Mouse (Mus musculus): Measurements from ENCODE around the gene Gpank1. TPM values are rescaled to one million over a fixed set of nuclear protein-coding genes. Genes with fewer than 3 reads are reported as not detected.

The Gpank1 gene
- polyA plus RNA-seq (2012): 73.8 and 84.9 TPM in 2 replicates

DNA sequence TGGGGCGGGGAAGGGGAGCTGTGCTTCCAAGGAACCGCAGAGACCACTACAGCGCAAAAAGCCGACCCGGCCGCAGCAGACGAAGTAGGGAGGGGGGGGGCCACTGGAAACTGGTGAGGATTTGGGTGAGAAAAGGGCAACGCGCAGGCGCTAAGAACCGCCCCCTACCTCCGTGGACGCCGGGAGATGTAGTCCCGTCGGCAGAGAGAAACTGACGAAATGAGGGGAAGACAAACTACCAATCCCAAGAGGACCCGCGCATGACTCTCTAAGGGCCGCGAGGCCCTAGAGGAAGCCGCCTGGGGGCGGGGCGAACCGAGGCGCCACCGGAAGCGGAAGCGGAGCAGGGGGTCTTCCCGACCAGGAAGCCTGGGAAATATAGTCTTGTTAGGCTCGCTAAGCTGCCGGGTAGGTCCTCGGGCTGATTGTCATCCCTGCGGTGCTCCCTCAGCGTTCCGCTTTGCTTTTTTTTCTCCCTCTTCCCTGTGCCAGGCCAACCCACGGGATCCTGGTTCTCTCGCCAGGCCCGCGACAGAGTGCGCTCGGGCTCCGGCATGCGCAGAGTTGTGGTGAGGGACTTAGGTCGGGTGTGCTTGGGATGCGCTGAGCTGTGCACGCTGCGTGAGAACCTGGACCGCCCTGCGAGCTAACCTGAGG lies at the start of gene Gpank1:
Gpank1 (plus strand) TSS at position 313 of the 657 bp plus-strand sequence.

DNA sequence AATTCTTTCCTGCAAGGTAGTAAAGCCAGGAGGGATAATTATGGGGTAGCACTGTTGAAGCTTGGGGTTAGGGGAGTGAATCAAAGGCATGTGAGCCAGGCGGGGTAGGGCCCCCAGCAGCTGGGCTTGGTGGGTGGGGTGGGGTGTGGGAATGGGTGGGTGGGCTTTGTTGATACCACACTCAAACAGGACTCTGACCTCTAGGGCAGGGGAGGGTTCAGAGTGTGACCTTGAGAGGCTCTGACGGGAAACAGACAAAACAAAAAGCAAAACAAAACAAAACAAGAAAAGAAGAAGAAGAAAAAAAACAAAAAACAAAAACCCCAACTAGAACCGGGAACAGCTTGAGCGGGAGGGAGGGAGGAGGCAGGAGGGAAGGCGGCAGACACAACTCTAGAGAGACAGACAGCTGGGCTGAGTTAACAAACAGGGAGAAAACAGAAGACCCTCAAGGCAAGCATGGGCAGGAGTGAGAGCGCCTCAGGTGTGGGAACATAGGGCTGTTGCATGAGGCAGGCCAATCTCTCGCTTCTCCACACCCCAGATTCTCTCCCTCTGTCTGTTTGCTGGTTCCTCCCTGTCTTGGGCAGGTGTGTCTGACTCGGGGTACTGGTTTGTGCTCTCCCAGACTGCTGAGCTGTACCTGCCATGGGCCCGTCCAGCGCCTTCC lies 44.6 kb upstream of the Gpank1 start, which contains the start of gene Ly6g6e:
Ly6g6e (plus strand) TSS at position 396 of the 670 bp plus-strand sequence.

DNA sequence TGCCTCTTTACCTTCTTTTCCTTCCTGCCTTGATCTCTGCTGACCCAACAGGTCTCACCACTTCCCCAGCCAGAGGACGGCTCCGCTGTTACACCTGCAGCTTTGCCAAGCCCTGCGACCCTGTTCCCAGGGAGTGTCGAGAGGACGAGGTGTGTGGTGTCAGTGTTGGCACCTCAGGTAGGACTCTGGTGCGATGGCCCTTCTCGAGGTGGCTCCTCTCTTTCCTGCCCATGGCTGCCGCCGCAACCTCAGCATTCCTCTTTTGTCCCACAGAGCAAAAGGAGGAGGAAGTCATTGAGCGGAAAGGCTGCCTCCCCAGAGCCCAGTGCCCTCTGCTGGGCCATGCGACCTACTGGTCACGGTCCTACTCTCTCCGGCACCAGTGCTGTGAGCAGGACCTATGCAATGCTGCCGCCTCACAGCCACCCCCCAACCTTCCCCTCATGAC lies 43.4 kb upstream of the Gpank1 start, which contains the start of gene Ly6g6d:
Ly6g6d (minus strand) TSS at position 280 of the 448 bp plus-strand sequence.

DNA sequence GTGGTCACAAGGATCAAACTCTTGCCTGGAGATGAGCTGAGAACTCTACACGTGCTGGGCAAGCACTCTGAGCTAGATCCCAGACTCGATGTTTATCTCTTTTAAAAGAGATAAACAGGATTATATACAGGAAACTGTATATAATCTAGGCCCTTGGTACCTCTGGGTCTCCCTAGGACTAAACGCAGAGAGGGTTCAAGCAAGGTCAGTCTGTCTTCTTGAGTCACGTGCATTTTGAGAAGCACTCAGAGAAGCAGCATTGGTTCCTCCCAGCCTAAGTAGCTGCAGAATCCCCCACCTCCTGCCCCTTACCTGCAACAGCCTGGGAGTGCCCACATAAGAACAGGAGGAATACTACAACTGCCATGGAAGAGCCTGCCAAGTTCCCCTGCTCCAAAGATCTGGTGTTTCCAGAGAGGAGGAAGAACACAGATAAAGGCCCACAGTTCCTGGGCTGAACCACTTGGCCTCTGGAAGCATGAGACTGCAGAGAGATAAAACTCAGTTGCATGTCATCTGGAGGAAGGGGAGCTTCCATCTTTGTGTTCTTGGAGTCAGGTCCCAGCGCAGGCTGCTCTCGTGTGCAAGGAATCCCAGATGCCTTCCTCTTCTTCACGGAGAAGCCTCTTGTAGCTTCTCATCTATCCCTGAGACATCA lies 35.9 kb upstream of the Gpank1 start, which contains the start of gene Ly6g6f:
Ly6g6f (minus strand) TSS at position 403 of the 658 bp plus-strand sequence.

DNA sequence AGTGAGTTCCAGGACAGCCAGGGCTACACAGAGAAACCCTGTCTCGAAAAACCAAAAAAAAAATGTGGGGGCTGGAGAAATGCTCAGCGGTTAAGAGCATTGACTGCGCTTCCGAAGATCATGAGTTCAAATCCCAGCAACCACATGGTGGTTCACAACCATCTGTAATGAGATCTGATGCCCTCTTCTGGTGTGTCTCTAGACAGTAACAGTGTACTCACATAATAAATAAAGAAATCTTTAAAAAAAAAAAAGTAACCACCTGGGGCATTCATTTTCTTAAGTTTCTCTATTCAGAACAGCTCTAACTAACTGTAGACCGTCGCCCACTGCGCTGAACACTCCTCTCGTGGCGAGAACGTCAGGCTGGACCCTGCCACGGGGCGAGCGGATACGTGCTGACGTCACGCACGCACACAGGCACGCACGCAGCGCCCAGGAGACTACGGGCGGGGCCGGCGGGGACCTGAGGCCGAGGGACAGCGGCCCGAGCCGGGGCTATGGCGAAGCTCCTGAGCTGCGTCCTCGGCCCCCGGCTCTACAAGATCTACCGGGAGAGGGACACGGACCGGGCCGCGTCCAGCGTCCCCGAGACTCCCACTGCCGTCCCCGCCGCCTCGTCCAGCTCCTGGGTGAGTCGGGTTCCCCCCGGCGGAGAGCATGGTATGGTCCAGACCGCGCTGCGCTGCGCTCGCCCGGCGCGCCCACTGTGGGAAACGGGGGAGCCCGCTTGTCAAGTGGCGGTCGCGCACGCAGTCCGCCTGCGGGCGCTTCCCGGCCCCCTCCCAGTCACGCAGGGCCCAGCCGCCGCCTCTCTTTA lies 32.2 kb upstream of the Gpank1 start, which contains the start of gene Abhd16a:
Abhd16a (plus strand) TSS at position 439 of the 820 bp plus-strand sequence.

DNA sequence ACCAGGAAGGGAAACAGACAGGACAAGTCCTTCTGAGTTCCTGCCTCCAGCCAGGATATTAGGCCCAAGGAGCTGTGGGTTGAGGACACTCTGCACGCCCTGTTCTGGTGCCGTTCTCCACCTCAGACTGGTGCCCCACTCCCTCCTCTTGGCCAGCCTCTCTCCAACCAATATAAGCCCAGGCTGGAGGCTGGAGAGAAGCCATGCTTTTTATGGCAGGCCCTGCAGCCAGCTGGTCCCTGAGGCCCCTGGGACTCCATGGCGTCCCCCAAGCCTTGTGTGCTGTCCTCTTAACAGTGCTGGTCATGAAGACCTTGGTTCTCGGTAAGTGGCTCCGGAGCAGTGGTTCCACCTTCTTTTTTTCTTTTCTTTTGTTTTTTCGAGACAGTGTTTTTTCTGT lies 13.2 kb upstream of the Gpank1 start, which contains the start of gene Ly6g5c:
Ly6g5c (plus strand) TSS at position 183 of the 400 bp plus-strand sequence.

DNA sequence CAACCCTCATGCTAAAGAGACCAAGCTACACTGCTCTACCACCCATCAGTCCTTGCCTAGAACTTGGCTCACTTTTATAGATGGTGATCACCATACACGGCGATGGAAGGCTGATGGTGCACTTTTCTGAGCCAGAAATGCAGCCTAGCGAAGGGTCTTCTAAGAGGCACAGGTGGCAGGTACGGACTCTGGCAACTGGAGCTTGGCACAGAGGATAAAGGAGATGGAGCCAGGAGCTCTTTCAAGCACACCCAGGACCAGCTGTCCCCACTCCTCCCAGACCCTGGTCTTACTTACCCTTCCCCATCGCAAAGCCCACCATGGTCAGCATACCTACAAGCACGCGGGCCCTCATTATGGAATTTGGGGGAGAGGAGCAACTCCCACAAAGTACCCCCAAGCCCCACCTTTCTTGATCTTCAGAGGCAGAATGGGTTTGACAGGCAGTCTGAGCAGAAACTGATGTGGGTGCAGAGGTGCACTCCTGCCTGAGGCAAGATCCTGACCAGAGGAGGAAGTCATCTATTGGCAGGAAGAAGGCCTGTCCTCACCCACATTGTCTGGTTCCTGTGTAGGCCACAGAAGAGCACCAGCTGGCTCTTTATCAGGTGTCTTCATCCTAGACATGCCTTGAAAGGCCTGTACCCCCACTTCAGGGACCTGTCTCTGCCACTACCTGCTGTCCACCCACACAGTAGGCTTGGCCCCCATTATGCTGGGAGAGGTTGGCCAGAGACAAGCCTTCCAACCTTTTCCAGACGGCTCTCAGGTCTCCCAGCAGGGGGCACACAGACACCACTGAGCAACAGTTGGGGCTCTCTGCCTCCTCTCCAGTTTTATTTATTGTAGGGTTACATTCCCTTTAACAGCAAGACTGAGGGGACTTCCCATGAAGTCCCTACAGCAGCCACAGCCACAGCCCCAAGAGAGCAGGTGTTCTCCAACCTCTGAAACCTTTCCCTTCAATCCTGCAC lies 5.9 kb upstream of the Gpank1 start, which contains the start of gene Ly6g5b:
Ly6g5b (minus strand) TSS at position 383 of the 974 bp plus-strand sequence.

DNA sequence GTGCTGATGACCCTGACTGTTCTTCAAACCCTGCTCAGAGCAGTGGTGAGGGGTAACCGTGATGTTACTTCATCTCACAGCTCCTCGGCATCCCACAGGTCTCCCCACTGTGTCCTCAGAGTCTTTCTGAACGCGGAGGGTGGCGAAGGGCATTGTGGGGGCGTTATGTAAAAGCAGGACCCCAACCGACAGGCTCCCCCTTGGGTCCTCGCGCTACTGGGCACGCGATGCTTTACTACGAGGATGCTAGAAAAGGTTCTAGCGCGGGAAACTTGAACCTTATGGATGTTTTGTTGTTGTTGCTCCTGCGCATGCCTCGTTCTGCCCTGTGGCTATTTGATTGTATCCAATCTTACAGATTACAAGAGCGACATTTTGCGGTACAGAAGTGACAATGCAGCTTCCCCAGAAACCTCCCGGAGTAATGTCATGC lies 632 bp downstream of the Gpank1 start, which contains the start of gene Csnk2b:
Csnk2b (minus strand) TSS at position 183 of the 433 bp plus-strand sequence.

DNA sequence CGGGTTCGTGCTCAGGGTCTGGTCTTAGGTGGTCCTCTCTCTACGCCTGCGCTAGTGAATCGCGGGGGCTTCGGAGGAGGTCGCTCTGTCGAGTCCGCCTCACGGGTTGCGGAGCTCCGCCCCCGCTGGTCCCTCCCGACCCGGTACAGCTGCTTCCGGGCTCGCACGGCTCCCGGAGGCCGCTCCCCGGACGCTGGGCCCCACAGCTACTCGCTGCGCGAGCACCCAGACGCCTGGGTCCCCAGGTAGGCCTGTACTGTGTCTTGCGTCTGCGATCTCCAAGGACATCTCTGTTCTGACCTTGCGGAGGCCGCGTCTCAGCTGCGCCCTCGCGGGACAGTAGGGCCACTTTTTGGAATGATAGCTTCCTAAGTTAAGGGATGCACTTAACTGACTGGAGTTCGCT lies 5.0 kb downstream of the Gpank1 start, which contains the start of gene D17H6S53E:
D17H6S53E (plus strand) TSS at position 168 of the 406 bp plus-strand sequence.

DNA sequence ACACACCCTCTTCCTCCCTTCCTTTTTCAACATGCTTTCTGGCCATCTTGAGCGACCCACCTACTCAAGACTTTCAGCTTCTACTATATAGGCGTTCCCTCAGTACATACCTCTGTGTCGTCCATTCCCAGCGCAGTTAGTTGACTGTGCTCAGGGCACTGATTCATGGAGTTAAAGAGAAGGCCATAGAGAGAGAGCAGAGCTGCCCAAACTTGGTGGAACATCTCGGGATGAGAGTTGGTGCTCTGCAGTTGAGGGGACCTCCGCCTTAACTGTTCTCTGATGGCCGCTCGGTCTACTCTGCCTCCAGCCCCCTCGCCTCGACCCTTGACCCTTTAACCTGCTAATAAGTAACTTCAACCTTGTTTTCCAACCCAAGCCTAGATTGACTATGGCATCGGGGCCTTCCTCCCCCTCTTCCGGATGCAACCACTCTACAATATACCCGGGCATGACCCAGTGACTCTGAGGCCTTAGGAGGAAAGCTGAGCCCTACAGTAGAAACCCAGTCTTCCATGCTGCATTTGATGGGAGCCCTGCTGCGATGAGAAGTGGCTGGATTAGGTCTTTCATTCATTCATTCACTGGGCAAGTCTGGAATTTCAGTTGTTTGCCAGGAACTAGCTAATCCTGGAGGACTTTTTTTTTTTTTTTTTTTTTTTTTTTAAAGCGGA lies 10.4 kb downstream of the Gpank1 start, which contains the start of gene Apom:
Apom (minus strand) TSS at position 551 of the 674 bp plus-strand sequence.

DNA sequence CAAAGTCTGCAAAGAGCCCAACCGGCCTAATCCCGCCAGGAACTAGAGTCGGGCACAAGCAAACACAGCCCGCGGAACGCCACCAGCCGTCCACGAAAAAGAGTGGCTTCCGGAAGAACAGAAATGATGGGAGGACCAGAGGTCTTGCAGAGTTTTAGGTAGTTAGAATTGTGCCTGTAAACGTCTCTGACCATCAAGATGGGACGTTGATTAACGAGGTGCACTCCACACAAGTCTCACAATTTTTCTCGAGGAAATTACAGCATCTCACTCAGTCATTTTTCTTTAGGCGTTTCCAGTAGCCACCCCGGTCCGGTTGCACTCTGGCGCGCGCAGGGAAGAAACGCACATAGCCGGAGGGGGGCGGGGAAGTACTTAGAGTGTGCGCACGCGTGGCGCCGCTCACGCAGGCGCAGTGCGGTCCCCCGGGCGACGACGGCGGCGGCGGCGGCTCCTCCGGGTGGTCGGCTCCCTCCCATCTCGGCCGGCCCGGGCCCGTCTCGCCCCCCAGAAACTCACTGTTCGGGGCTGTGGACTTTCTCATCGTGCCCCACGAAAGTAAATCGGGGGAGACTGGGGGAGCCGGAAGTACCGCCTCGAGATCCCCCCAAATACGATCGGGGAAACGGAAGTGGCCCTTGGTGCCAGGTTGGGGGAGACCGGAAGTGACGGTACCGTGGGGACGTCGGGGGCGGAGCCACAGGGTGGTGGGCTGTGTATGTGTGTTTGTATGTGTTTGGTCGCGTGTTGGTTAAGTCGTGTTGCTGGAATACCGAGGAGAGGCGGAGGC lies 13.7 kb downstream of the Gpank1 start, which contains the start of gene Bag6:
Bag6 (plus strand) TSS at position 378 of the 790 bp plus-strand sequence.

DNA sequence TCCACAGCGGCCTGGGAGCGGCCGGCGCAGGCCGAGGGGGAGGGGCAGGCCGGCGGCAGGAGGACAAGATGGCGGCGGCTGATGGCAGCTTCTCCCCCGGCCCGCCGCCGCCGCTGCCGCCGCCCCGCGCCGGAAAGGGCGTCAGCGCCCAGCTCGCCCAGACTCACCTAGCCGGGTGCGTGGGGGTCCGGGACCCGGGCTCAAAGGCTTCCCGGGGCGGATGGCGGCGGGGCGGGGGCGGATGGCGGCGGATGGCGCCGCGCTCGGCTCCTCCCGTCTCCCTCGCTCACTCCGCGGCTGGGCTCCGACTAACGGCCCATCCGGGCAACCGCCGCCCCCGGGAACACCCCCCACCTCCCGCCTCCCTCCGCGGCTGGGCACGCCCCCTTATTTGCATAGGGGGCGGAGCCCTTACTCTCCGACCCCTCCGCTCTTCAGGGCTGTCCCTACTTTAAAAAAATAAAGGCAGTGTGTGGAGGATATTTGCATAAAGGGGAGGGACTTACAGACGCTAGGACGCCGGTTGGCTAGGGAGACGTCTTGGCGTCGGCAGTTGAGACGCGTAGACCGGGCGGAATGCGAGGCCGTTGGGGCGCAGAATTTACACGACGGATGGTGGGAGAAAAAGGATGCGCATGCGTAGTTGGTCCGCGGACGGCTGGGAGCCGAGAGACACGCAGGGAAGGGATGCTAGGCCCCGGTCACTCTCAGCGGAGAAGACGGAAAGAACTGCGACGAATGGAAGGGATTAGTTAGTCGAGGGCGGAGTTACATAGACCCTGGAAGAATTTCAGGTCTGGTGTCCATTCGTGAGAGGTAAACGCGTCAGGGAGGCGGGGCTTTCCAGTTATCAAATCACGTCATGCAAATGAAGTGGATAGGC lies 43.6 kb downstream of the Gpank1 start, which contains the start of gene Prrc2a:
Prrc2a (minus strand) TSS at position 330 of the 883 bp plus-strand sequence.

Other genes with a start within 250 kb of the Gpank1 start
- 51.5 and 66.6 TPM in 2 replicates for gene Zbtb12, start 242.0 kb upstream of the Gpank1 start, polyA plus RNA-seq (2012)
- not detected in 2 replicates for gene Gm20547, start 239.4 kb upstream of the Gpank1 start, polyA plus RNA-seq (2012)
- 2.0 and 2.3 TPM in 2 replicates for gene C2, start 223.2 kb upstream of the Gpank1 start, polyA plus RNA-seq (2012)
- 441 and 469 TPM in 2 replicates for gene Ehmt2, start 223.0 kb upstream of the Gpank1 start, polyA plus RNA-seq (2012)
- gene Slc44a4, start 207.0 kb upstream of the Gpank1 start, polyA plus RNA-seq (2012): not detected in 2 replicates
- 52.4 and 79.9 TPM in 2 replicates for gene Neu1, start 190.2 kb upstream of the Gpank1 start, polyA plus RNA-seq (2012)
- gene Hspa1b, start 162.2 kb upstream of the Gpank1 start, polyA plus RNA-seq (2012): 425 and 1,961 TPM in 2 replicates
- gene Gm20481, start 151.5 kb upstream of the Gpank1 start, polyA plus RNA-seq (2012): 0.52 TPM in 1 of 2 replicates, not detected in the other
- gene Hspa1a, start 149.3 kb upstream of the Gpank1 start, polyA plus RNA-seq (2012): 239 and 1,296 TPM in 2 replicates
- 0.06 TPM in 1 of 2 replicates, not detected in the other for gene Hspa1l, start 148.8 kb upstream of the Gpank1 start, polyA plus RNA-seq (2012)
- 154 and 167 TPM in 2 replicates for gene Lsm2, start 139.6 kb upstream of the Gpank1 start, polyA plus RNA-seq (2012)
- gene Vars, start 120.5 kb upstream of the Gpank1 start, polyA plus RNA-seq (2012): 841 and 875 TPM in 2 replicates
- 0.24 and 0.38 TPM in 2 replicates for gene Vwa7, start 104.9 kb upstream of the Gpank1 start, polyA plus RNA-seq (2012)
- gene Sapcd1, start 93.4 kb upstream of the Gpank1 start, polyA plus RNA-seq (2012): 6.0 and 11.9 TPM in 2 replicates
- 3.4 and 5.4 TPM in 2 replicates for gene Msh5, start 74.7 kb upstream of the Gpank1 start, polyA plus RNA-seq (2012)
- 109 and 129 TPM in 2 replicates for gene Clic1, start 71.5 kb upstream of the Gpank1 start, polyA plus RNA-seq (2012)
- 33.8 and 58.4 TPM in 2 replicates for gene Ddah2, start 62.4 kb upstream of the Gpank1 start, polyA plus RNA-seq (2012)
- 0.09 TPM in 1 of 2 replicates, not detected in the other for gene Ly6g6c, start 56.1 kb upstream of the Gpank1 start, polyA plus RNA-seq (2012)
- gene Mpig6b, start 55.3 kb upstream of the Gpank1 start, polyA plus RNA-seq (2012): 0.04 TPM in 1 of 2 replicates, not detected in the other
- not detected in 2 replicates for gene Ly6g6e, start 44.6 kb upstream of the Gpank1 start, polyA plus RNA-seq (2012)
- gene Ly6g6d, start 43.4 kb upstream of the Gpank1 start, polyA plus RNA-seq (2012): 0.26 TPM in 1 of 2 replicates, not detected in the other
- 0.06 and 0.28 TPM in 2 replicates for gene Ly6g6f, start 35.8 kb upstream of the Gpank1 start, polyA plus RNA-seq (2012)
- gene Abhd16a, start 32.2 kb upstream of the Gpank1 start, polyA plus RNA-seq (2012): 118 and 123 TPM in 2 replicates
- gene Ly6g5c, start 13.2 kb upstream of the Gpank1 start, polyA plus RNA-seq (2012): not detected in 2 replicates
- gene Ly6g5b, start 6.0 kb upstream of the Gpank1 start, polyA plus RNA-seq (2012): 0.45 and 0.69 TPM in 2 replicates
- 77.7 and 78.6 TPM in 2 replicates for gene Csnk2b, start 598 bp downstream of the Gpank1 start, polyA plus RNA-seq (2012)
- 4.1 and 4.4 TPM in 2 replicates for gene D17H6S53E, start 4.9 kb downstream of the Gpank1 start, polyA plus RNA-seq (2012)
- gene Apom, start 10.6 kb downstream of the Gpank1 start, polyA plus RNA-seq (2012): 0.37 and 0.84 TPM in 2 replicates
- gene Bag6, start 13.7 kb downstream of the Gpank1 start, polyA plus RNA-seq (2012): 683 and 812 TPM in 2 replicates
- 1,479 and 1,500 TPM in 2 replicates for gene Prrc2a, start 43.4 kb downstream of the Gpank1 start, polyA plus RNA-seq (2012)
- gene Aif1, start 54.6 kb downstream of the Gpank1 start, polyA plus RNA-seq (2012): 3.5 and 4.0 TPM in 2 replicates
- gene Lst1, start 67.0 kb downstream of the Gpank1 start, polyA plus RNA-seq (2012): 3.8 and 6.6 TPM in 2 replicates
- gene Ltb, start 73.0 kb downstream of the Gpank1 start, polyA plus RNA-seq (2012): 14.0 and 15.6 TPM in 2 replicates
- 12.8 and 21.1 TPM in 2 replicates for gene Tnf, start 80.6 kb downstream of the Gpank1 start, polyA plus RNA-seq (2012)
- gene Lta, start 83.9 kb downstream of the Gpank1 start, polyA plus RNA-seq (2012): 0.10 and 0.22 TPM in 2 replicates
- gene Gm16181, start 99.4 kb downstream of the Gpank1 start, polyA plus RNA-seq (2012): not detected in 2 replicates
- 5.5 and 9.2 TPM in 2 replicates for gene Atp6v1g2, start 112.2 kb downstream of the Gpank1 start, polyA plus RNA-seq (2012)
- 42.2 and 43.8 TPM in 2 replicates for gene Nfkbil1, start 114.3 kb downstream of the Gpank1 start, polyA plus RNA-seq (2012)
- 404 and 440 TPM in 2 replicates for gene Ddx39b, start 120.3 kb downstream of the Gpank1 start, polyA plus RNA-seq (2012)
- 854 and 953 TPM in 2 replicates for gene H2-D1, start 141.3 kb downstream of the Gpank1 start, polyA plus RNA-seq (2012)
- not detected in 2 replicates for gene H2-Q1, start 198.9 kb downstream of the Gpank1 start, polyA plus RNA-seq (2012)
- not detected in 2 replicates for gene H2-Q2, start 220.8 kb downstream of the Gpank1 start, polyA plus RNA-seq (2012)